Mouse (Mus musculus) bone marrow, adult 2 months (tissue): ENCODE results near the gene Zfp282. TPM values are rescaled to one million over a fixed set of nuclear protein-coding genes. Genes with fewer than 3 reads are reported as not detected.

Source experiments
- H3K27ac ChIP-seq: fragments of 200-500 bp; 2 replicates; pipeline ENCODE4 v1.5.1; 2012; ENCODE audit warnings: low read depth, mild to moderate bottlenecking, control low read depth, inconsistent platforms, low read length; ENCODE audit not compliant: control insufficient read depth, poor library complexity, insufficient read depth
- H3K4me1 ChIP-seq: fragments of 200-500 bp; 2 replicates; pipeline ENCODE4 v1.6.1; 2011; ENCODE audit warnings: low read length; ENCODE audit not compliant: control insufficient read depth, insufficient read depth
- H3K4me3 ChIP-seq: fragments of 200-500 bp; replicated peaks from 2 replicates; pipeline ENCODE3; 2011; ENCODE audit warnings: mild to moderate bottlenecking, low read depth, low read length, control low read depth; ENCODE audit not compliant: control insufficient read depth
- CTCF ChIP-seq: fragments of 200-500 bp; IDR thresholded peaks from 2 replicates; pipeline ENCODE4 v1.5.1; 2011; ENCODE audit warnings: low read length, control low read depth; ENCODE audit not compliant: control insufficient read depth, insufficient read depth
- POLR2A ChIP-seq: fragments of 200-500 bp; IDR thresholded peaks from 2 replicates; pipeline ENCODE4 v1.6.1; 2011; ENCODE audit warnings: low read depth, mild to moderate bottlenecking, control low read depth, low read length, borderline replicate concordance; ENCODE audit not compliant: control insufficient read depth
- WGBS: fragments of 180-500 bp; shearing (Covaris S2); methylation state at CpG from one replicate; pipeline ENCODE4 v1.1.7; 2018; 5-methylcytosine and 5-hydroxymethylcytosine counted together
- polyA plus RNA-seq: library from polyadenylated mRNA; stranded (reverse); fragments of >200 nt; gene quantifications from 2 replicates; pipeline ENCODE4 v1.2.4, GENCODE M21; 2011; ENCODE audit warnings: low replicate concordance; ENCODE audit not compliant: missing spikeins, insufficient read depth, insufficient read length

Gene Zfp282
- 2.7 and 2.9 TPM in 2 replicates for polyA plus RNA-seq

GRCm38 (mm10) chr6:47877058-47877457 is at the start of gene Zfp282:
Gene Zfp282 (plus strand): TSS chr6:47877204.
- H3K4me3 ChIP-seq = peak within 1 kb of the TSS; percentile 98
- no peak for TF ChIP-seq POLR2A
- TF ChIP-seq CTCF = no peak
- WGBS = 2% methylated on average over 9 of the region's 9 CpGs
- no peaks in the 10 kb centered on the region; the same call in 1 of the 2 replicates for H3K4me1 ChIP-seq
- H3K27ac ChIP-seq = peak within 1 kb of the TSS; percentile 95

GRCm38 (mm10) chr6:47827462-47827861 is 49.5 kb upstream of the Zfp282 start:
- H3K4me1 ChIP-seq = no peaks in the 10 kb centered on the region; the same call in 1 of the 2 replicates
- TF ChIP-seq POLR2A (no peak), CTCF (no peak)
- H3K27ac ChIP-seq = no peak overlapping the region
- H3K4me3 ChIP-seq = no peak overlapping the region
- 89% methylated on average over 4 of the region's 4 CpGs for WGBS

- Histone ChIP-seq H3K4me3 (no peak overlapping the region), H3K27ac (no peak overlapping the region), H3K4me1 (no peaks in the 10 kb centered on the region; the same call in 1 of the 2 replicates)
- TF ChIP-seq POLR2A = no peak
- 36% methylated on average over 1 of the region's 1 CpGs for WGBS
These were observed 48.1 kb upstream of the Zfp282 start for GRCm38 (mm10) chr6:47828950-47829349.

GRCm38 (mm10) chr6:47830104-47831078 is 46.6 kb upstream of the Zfp282 start, which contains the start of gene Zfp786:
Gene Zfp786 (minus strand): TSS chr6:47830867.
- peak within 1 kb of the TSS; percentile 5; the same call in 1 of the 2 replicates for H3K27ac ChIP-seq
- H3K4me3 ChIP-seq = peak within 1 kb of the TSS; percentile 73
- no peaks in the 10 kb centered on the region; the same call in 1 of the 2 replicates for H3K4me1 ChIP-seq
- WGBS = 2% methylated on average over 64 of the region's 64 CpGs
- TF ChIP-seq POLR2A = peak; percentile 12; the same call in 1 of the 2 replicates
- peak; percentile 97 for TF ChIP-seq CTCF

GRCm38 (mm10) chr6:47832220-47832619 is 44.8 kb upstream of the Zfp282 start:
- no peak overlapping the region for H3K4me3 ChIP-seq
- 86% methylated on average over 1 of the region's 1 CpGs for WGBS
- no peak for TF ChIP-seq POLR2A
- TF ChIP-seq CTCF = no peak
- H3K4me1 ChIP-seq = no peaks in the 10 kb centered on the region; the same call in 1 of the 2 replicates
- no peak overlapping the region for H3K27ac ChIP-seq

GRCm38 (mm10) chr6:47835482-47835983 is 41.5 kb upstream of the Zfp282 start, which contains the start of gene Zfp398:
Gene Zfp398 (plus strand): TSS chr6:47835661.
- peak within 1 kb of the TSS; percentile 95 for H3K4me3 ChIP-seq
- WGBS = under 1% methylated on average over 52 of the region's 52 CpGs
- peak within 1 kb of the TSS; percentile 96 for H3K27ac ChIP-seq
- TF ChIP-seq CTCF (peak; percentile 85), POLR2A (peak; percentile 64; the same call in 1 of the 2 replicates)
- no peaks in the 10 kb centered on the region; the same call in 1 of the 2 replicates for H3K4me1 ChIP-seq

- Histone ChIP-seq H3K4me1 (no peaks in the 10 kb centered on the region; the same call in 1 of the 2 replicates), H3K4me3 (peak overlapping the region; percentile 95), H3K27ac (peak overlapping the region; percentile 96)
- WGBS = under 1% methylated on average over 49 of the region's 49 CpGs
- TF ChIP-seq CTCF (0 out of 2 replicates have a peak, but pooled peaks have one; percentile 10), POLR2A (peak; percentile 32; the same call in 1 of the 2 replicates)
These were observed 41.0 kb upstream of the Zfp282 start for GRCm38 (mm10) chr6:47835984-47836521.
